Mouse (Mus musculus) heart, embryonic 14.5 days (tissue): ENCODE measurements around the gene Dnah17. TPM values are rescaled to one million over a fixed set of nuclear protein-coding genes. Genes with fewer than 3 reads are reported as not detected.

ENCODE experiments used
- ATAC-seq: fragments of 200-750 bp; cut with Nextera tagmentation; 2 replicates; pipeline ENCODE4 v1.8.0; 2017; ENCODE audit warnings: low read depth, moderate TSS enrichment; ENCODE audit not compliant: insufficient number of reproducible peaks, insufficient read depth, low FRiP score
- H3K27ac ChIP-seq, 2 experiments: fragments of 200-500 bp in 1 of 2; fragments of 300-500 bp in 1 of 2; sonication (generic) in 1 of 2; replicated peaks in 1 of 2; 2 replicates each; pipeline ENCODE4 v1.5.1; 2012 to 2014; ENCODE audit warnings: low read depth in 2 of 2, low read length in 2 of 2, control low read depth in 1 of 2, mild to moderate bottlenecking in 1 of 2, mixed read lengths in 1 of 2; ENCODE audit not compliant: control insufficient read depth in 1 of 2, insufficient read depth in 1 of 2
- H3K27me3 ChIP-seq: fragments of 300-500 bp; sonication (generic); 2 replicates; pipeline ENCODE4 v1.6.1; 2014; ENCODE audit warnings: mild to moderate bottlenecking, low read length, control low read depth; ENCODE audit not compliant: control insufficient read depth, insufficient read depth
- H3K36me3 ChIP-seq: fragments of 300-500 bp; sonication (generic); 2 replicates; pipeline ENCODE4 v1.6.1; 2014; ENCODE audit warnings: mild to moderate bottlenecking, control low read depth, low read length, mixed read lengths; ENCODE audit not compliant: control insufficient read depth, insufficient read depth
- H3K4me1 ChIP-seq, 2 experiments: fragments of 200-500 bp in 1 of 2; fragments of 300-500 bp in 1 of 2; sonication (generic) in 1 of 2; 2 replicates each; pipeline ENCODE4 v1.6.1; 2012 to 2014; ENCODE audit warnings: low read length in 2 of 2, control low read depth in 1 of 2, mixed read lengths in 1 of 2; ENCODE audit not compliant: control insufficient read depth in 2 of 2, insufficient read depth in 2 of 2
- H3K4me2 ChIP-seq: fragments of 300-500 bp; sonication (generic); 2 replicates; pipeline ENCODE4 v1.6.1; 2014; ENCODE audit warnings: mild to moderate bottlenecking, low read length
- H3K4me3 ChIP-seq, 2 experiments: fragments of 200-500 bp in 1 of 2; fragments of 300-500 bp in 1 of 2; sonication (generic) in 1 of 2; 2 replicates each; pipeline ENCODE4 v1.5.1; 2012 to 2014; ENCODE audit warnings: low read length in 2 of 2, mild to moderate bottlenecking in 2 of 2, control low read depth in 1 of 2, low read depth in 1 of 2, moderate library complexity in 1 of 2; ENCODE audit not compliant: control insufficient read depth in 1 of 2, insufficient read depth in 1 of 2
- H3K9ac ChIP-seq: fragments of 300-500 bp; sonication (generic); 2 replicates; pipeline ENCODE4 v1.6.1; 2014; ENCODE audit warnings: mild to moderate bottlenecking, low read length
- H3K9me3 ChIP-seq: fragments of 300-500 bp; sonication (generic); 2 replicates; pipeline ENCODE4 v1.6.1; 2016; ENCODE audit warnings: low read length, control low read depth; ENCODE audit not compliant: control insufficient read depth
- WGBS: fragments of 180-500 bp; shearing (Covaris S2); extraction: QIAGEN DNeasy Blood & Tissue Kit; methylation state at CpG from one replicate; pipeline ENCODE4 v1.1.7; 2014; 5-methylcytosine and 5-hydroxymethylcytosine counted together
- polyA plus RNA-seq: library from polyadenylated mRNA; unstranded; fragments of >200 nt; fragmentation: Nextera tagmentation; extraction: Ambion mirVana; gene quantifications from 2 replicates; pipeline ENCODE4 v1.2.1, GENCODE M21; 2014

Dnah17 gene
- polyA plus RNA-seq, 1 experiment from 2014 or later: 0.23 TPM

GRCm38 (mm10) chr11:118088896-118089295 lies 41.5 kb downstream of the Dnah17 start:
- Histone ChIP-seq H3K36me3 (no peaks in the 10 kb centered on the region), H3K9ac (no peak overlapping the region), H3K9me3 (peaks cover 11% of the 10 kb centered on the region; the same call in 1 of the 2 replicates), H3K4me2 (no peak overlapping the region), H3K4me1 (peaks cover 5 to 10% of the 10 kb centered on the region in 2 experiments; a peak in 3 of 4 replicates), H3K27me3 (no peaks in the 10 kb centered on the region), H3K27ac (no peak overlapping the region), H3K4me3 (no peak overlapping the region)
- 79% methylated on average over 19 of the region's 19 CpGs for WGBS
- ATAC-seq: no peak

- peaks cover 7% of the 10 kb centered on the region; the same call in 1 of the 2 replicates for H3K9me3 ChIP-seq
- no peak overlapping the region for H3K4me2 ChIP-seq
- H3K4me1 ChIP-seq: peaks cover 5 to 10% of the 10 kb centered on the region in 2 experiments; a peak in 3 of 4 replicates
- no peak overlapping the region for H3K27ac ChIP-seq
- WGBS: 81% methylated on average over 8 of the region's 8 CpGs
- ATAC-seq: no peak
- no peaks in the 10 kb centered on the region for H3K27me3 ChIP-seq
- H3K4me3 ChIP-seq: no peak overlapping the region
- no peak overlapping the region for H3K9ac ChIP-seq
- H3K36me3 ChIP-seq: no peaks in the 10 kb centered on the region
Observed at GRCm38 (mm10) chr11:118085961-118086360, 44.5 kb downstream of the Dnah17 start.

DNA sequence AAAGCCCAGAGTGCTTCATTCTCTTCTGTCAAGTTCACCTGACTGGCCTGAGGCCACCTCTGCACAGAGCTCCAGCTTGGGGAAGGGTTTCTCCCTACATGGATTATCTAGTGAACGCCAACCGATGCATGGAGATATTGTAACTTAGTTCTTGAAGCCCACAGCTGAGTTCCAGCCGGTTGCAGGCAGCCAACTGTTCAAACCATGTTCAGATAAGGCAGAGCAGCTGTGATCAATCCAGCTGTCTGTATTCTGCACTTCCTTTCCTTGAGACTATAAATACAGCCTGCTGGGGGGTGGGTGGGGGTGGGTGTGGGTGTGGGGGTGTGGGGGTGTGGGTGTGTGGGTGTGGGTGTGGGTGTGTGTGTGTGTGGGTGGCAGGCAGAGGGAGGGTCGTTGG lies 45.3 kb downstream of the Dnah17 start:
- ATAC-seq: no peak
- H3K4me3 ChIP-seq: no peak overlapping the region
- no peaks in the 10 kb centered on the region for H3K36me3 ChIP-seq
- H3K9ac ChIP-seq: no peak overlapping the region
- no peak overlapping the region for H3K4me2 ChIP-seq
- no peaks in the 10 kb centered on the region for H3K27me3 ChIP-seq
- H3K9me3 ChIP-seq: peaks cover under 1% of the 10 kb centered on the region; the same call in 1 of the 2 replicates
- WGBS: 23% methylated on average over 4 of the region's 4 CpGs
- H3K4me1 ChIP-seq: peaks cover 5 to 10% of the 10 kb centered on the region in 2 experiments; a peak in 3 of 4 replicates
- H3K27ac ChIP-seq: no peak overlapping the region

DNA sequence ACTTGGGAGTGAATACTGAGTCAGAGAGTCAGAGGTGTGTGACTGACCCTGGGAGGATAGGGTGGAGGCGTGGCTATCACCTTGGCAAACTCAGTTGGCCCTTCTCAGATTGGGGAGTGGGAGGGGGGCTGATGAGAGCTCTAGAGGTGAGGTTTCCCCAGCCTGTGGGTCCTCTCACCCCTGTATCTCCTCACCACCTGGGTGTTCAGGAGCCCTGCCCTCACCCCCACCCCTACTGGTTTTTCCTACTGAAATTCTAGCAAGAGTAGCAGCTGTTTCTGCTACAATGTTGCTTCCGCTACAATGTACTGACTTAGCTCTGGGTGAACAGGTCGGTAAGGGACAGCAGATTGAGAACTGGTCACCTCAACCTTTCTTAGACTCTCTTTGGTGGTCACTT lies 46.2 kb downstream of the Dnah17 start:
- no peak overlapping the region for H3K27ac ChIP-seq

GRCm38 (mm10) chr11:118083811-118084210 lies 46.6 kb downstream of the Dnah17 start:
- no peaks in the 10 kb centered on the region for H3K36me3 ChIP-seq
- H3K27me3 ChIP-seq: no peaks in the 10 kb centered on the region
- H3K4me2 ChIP-seq: no peak overlapping the region
- H3K9me3 ChIP-seq: no peaks in the 10 kb centered on the region
- H3K4me3 ChIP-seq: no peak overlapping the region
- H3K9ac ChIP-seq: no peak overlapping the region
- peaks cover 5 to 10% of the 10 kb centered on the region in 2 experiments; a peak in 3 of 4 replicates for H3K4me1 ChIP-seq
- ATAC-seq: no peak
- H3K27ac ChIP-seq: no peak overlapping the region
- 6% methylated on average over 6 of the region's 6 CpGs for WGBS

More for the DNA sequence above, 46.2 kb downstream of the Dnah17 start:
- Histone ChIP-seq H3K4me1 (peaks cover 5 to 10% of the 10 kb centered on the region in 2 experiments; a peak in 3 of 4 replicates), H3K27me3 (no peaks in the 10 kb centered on the region), H3K9me3 (no peaks in the 10 kb centered on the region), H3K4me2 (no peak overlapping the region), H3K36me3 (no peaks in the 10 kb centered on the region), H3K9ac (no peak overlapping the region), H3K4me3 (no peak overlapping the region)
- ATAC-seq: no peak
- WGBS: 71% methylated on average over 3 of the region's 3 CpGs

DNA sequence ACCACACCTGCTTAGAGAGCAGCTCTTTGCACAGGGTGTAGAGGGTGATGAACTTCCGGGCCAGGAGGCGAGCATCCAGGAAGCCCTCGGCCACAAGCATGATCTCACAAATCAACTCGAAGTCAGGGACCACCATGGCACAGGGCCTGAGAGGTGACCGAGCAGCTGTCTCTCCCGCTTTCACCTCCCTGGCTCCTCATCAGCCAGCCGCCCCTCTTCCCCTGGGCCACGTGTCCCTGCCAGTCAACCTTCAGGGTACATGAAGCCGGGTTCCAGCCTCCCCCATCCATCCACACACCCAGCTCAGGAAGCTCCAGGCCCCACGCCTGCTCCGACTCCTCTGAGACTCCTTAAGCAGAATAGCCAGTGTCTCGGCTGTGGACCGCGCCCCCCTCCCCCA lies 48.1 kb downstream of the Dnah17 start:
- Histone ChIP-seq H3K4me1 (peaks cover 5 to 10% of the 10 kb centered on the region in 2 experiments; a peak in 3 of 4 replicates), H3K4me3 (no peak overlapping the region), H3K36me3 (no peaks in the 10 kb centered on the region), H3K9me3 (no peaks in the 10 kb centered on the region), H3K27ac (no peak overlapping the region), H3K9ac (no peak overlapping the region), H3K27me3 (no peaks in the 10 kb centered on the region), H3K4me2 (no peak overlapping the region)
- ATAC-seq: no peak
- WGBS: 79% methylated on average over 14 of the region's 14 CpGs

DNA sequence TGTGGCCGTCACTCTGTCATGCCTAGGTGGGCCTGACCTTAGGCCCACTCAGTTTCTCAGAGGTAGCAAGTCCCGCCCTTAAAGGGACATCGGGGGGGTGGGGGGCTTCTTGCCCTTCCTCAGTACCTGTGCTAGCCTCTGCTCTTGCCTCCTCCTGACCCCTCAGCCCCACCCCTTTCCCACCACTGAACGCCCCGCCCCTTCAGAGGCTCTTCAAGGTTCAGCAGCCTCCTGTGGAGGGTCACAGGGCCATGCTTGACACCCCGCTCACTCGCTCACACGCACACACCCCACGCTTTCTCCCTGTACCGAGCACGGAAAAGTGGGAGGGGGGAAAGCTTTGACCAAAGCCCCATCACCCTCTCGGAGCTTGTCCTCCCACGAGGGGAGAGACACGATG lies 50.7 kb downstream of the Dnah17 start:
- WGBS: 77% methylated on average over 14 of the region's 14 CpGs
- Histone ChIP-seq H3K9ac (no peak overlapping the region), H3K27me3 (no peaks in the 10 kb centered on the region)

GRCm38 (mm10) chr11:118076929-118077328 lies 53.5 kb downstream of the Dnah17 start:
- Histone ChIP-seq H3K4me2 (no peak overlapping the region), H3K36me3 (no peaks in the 10 kb centered on the region), H3K27me3 (no peaks in the 10 kb centered on the region), H3K27ac (no peak overlapping the region), H3K9ac (no peak overlapping the region), H3K4me3 (no peak overlapping the region), H3K4me1 (peaks cover 0 to under 1% of the 10 kb centered on the region in 2 experiments; a peak in 2 of 4 replicates), H3K9me3 (no peaks in the 10 kb centered on the region)
- 69% methylated on average over 6 of the region's 6 CpGs for WGBS
- ATAC-seq: no peak

More for the DNA sequence above, 50.7 kb downstream of the Dnah17 start:
- Histone ChIP-seq H3K36me3 (no peaks in the 10 kb centered on the region), H3K9me3 (no peaks in the 10 kb centered on the region), H3K4me3 (no peak overlapping the region), H3K27ac (no peak overlapping the region), H3K4me2 (no peak overlapping the region), H3K4me1 (peaks cover 2 to 3% of the 10 kb centered on the region in 2 experiments; a peak in 3 of 4 replicates)
- no peak for ATAC-seq
